ENCODE assay signal across 8 mouse cellular contexts in genomic region chr2:174077004-174077695, GRCm38 (mm10). TPM values are rescaled to one million over a fixed set of nuclear protein-coding genes. Genes with fewer than 3 reads are reported as not detected.
A peak's percentile ranks its signal among the peaks of the same experiment; 100 is the strongest.
DNase-seq lines count a peak whose midpoint lies in the region; ATAC-seq and TF ChIP-seq lines count a peak whose summit lies in the region.

No protein-coding gene starts in this region.

- H3K27ac ChIP-seq in heart, embryonic 10.5 days = peak overlapping the region; percentile 92
- H3K27ac ChIP-seq in bone marrow macrophage, adult 2 months (ENCODE audit: insufficient read depth, low read depth, low read length) = peak overlapping the region; percentile 87
- H3K27ac ChIP-seq in kidney, adult 2 months (ENCODE audit: insufficient read depth, low read depth, low read length) = peak overlapping the region; percentile 18; the same call in 1 of the 2 replicates
- peak overlapping the region; percentile 43 for H3K27ac ChIP-seq in small intestine, adult 2 months (ENCODE audit: insufficient read depth, low read depth, low read length)

- peak; percentile 84 for DNase-seq in heart, embryonic 10.5 days (ENCODE audit: low spot score)
- no peak for DNase-seq in heart, postnatal 36 days
- DNase-seq in kidney, adult 2 months = peak; percentile 19
- DNase-seq in lung, postnatal 25 days (ENCODE audit: low spot score) = peak; percentile 22
- DNase-seq in urinary bladder, postnatal 10 days (ENCODE audit: low spot score) = no peak

- peaks cover 33% of the 10 kb centered on the region for H3K4me1 ChIP-seq in heart, embryonic 10.5 days
- peaks cover 8% of the 10 kb centered on the region for H3K4me1 ChIP-seq in bone marrow macrophage, adult 2 months (ENCODE audit: control insufficient read depth, insufficient read depth, low read length)
- peaks cover 5% of the 10 kb centered on the region; the same call in 1 of the 2 replicates for H3K4me1 ChIP-seq in kidney, adult 2 months (ENCODE audit: control insufficient read depth, insufficient read depth, low read length)
- peaks cover 8% of the 10 kb centered on the region for H3K4me1 ChIP-seq in small intestine, adult 2 months (ENCODE audit: control insufficient read depth, insufficient read depth, insufficient read length, low read length)

- no peaks in the 10 kb centered on the region for H3K9me3 ChIP-seq in heart, embryonic 10.5 days

- H3K4me3 ChIP-seq in heart, embryonic 10.5 days = peak overlapping the region; percentile 90
- peak overlapping the region; percentile 98 for H3K4me3 ChIP-seq in bone marrow macrophage, adult 2 months (ENCODE audit: insufficient read depth, low read length)
- H3K4me3 ChIP-seq in kidney, adult 2 months (ENCODE audit: insufficient read depth, low read depth, low read length) = peak overlapping the region; percentile 100
- H3K4me3 ChIP-seq in small intestine, adult 2 months (ENCODE audit: low read depth, low read length) = peak overlapping the region; percentile 84

- WGBS in heart, embryonic 10.5 days = under 1% methylated on average over 19 of the region's 19 CpGs
- WGBS in kidney, adult 2 months = 1% methylated on average over 19 of the region's 19 CpGs
- under 1% methylated on average over 19 of the region's 19 CpGs for WGBS in small intestine, adult 2 months

- peak; percentile 45; the same call in 1 of the 2 replicates for ATAC-seq in erythroid progenitor cell, adult 5-6 weeks (replicated peaks; ENCODE audit: low FRiP score, poor library complexity, severe bottlenecking)

- no peak for TF ChIP-seq CTCF in bone marrow macrophage, adult 2 months (IDR thresholded peaks at IDR 0.05; ENCODE audit: low read depth, low read length)
- no peak for TF ChIP-seq CTCF in kidney, adult 2 months (conservative IDR thresholded peaks at IDR 0.05; ENCODE audit: insufficient read depth, insufficient read length, low read depth, low read length)
- TF ChIP-seq CTCF in small intestine, adult 2 months (IDR thresholded peaks at IDR 0.05; ENCODE audit: extremely low read depth, insufficient read length, insufficient replicate concordance, low read depth, low read length) = no peak

- no peaks in the 10 kb centered on the region for H3K36me3 ChIP-seq in heart, embryonic 10.5 days
- no peaks in the 10 kb centered on the region for H3K36me3 ChIP-seq in kidney, adult 2 months (ENCODE audit: control insufficient read depth, insufficient read depth, low read length)
- H3K36me3 ChIP-seq in small intestine, adult 2 months (ENCODE audit: control insufficient read depth, insufficient read depth, low read length) = no peaks in the 10 kb centered on the region

- intact Hi-C loops in heart, postnatal 36 days (cut with DNase I) = loop anchor here (5.0 to 10.0 kb wide), 4 partner anchors 208 to 492 kb away; partner anchors contain the start of genes Gnas and Prelid3b

- TF ChIP-seq POLR2A in bone marrow macrophage, adult 2 months (IDR thresholded peaks at IDR 0.05; ENCODE audit: borderline replicate concordance, low read depth, low read length) = no peak
- TF ChIP-seq POLR2A in kidney, adult 2 months (IDR thresholded peaks at IDR 0.05; ENCODE audit: low read depth, low read length) = no peak
- TF ChIP-seq POLR2A in small intestine, adult 2 months (IDR thresholded peaks at IDR 0.05; ENCODE audit: low read depth, low read length) = no peak

- H3K27me3 ChIP-seq in heart, embryonic 10.5 days (ENCODE audit: insufficient read depth, poor library complexity, severe bottlenecking) = no peaks in the 10 kb centered on the region
- no peaks in the 10 kb centered on the region for H3K27me3 ChIP-seq in kidney, adult 2 months (replicated peaks; ENCODE audit: control insufficient read depth, insufficient read depth, low read length)
- no peaks in the 10 kb centered on the region for H3K27me3 ChIP-seq in small intestine, adult 2 months (ENCODE audit: control insufficient read depth, insufficient read depth, low read length)

RNA-seq across cellular contexts. Expression of gene Stx16, which starts 1.0 kb away (rescaled TPM):
- polyA plus RNA-seq in heart, embryonic 10.5 days (2016; fragmentation: Nextera tagmentation; extraction: Ambion mirVana) = 10.1 and 11.9 TPM in 2 replicates
- 10 to 100 TPM; 20.5 to 23.7 TPM for total RNA-seq in heart, postnatal 36 days (2021)
- 108 and 119 TPM in 2 replicates for polyA plus RNA-seq in bone marrow macrophage, adult 2 months (2012; ENCODE audit: insufficient read depth, insufficient read length, missing spikeins)
- total RNA-seq in erythroid progenitor cell, adult 5-6 weeks (2015; ENCODE audit: low replicate concordance) = 9.4 and 26.8 TPM in 2 replicates
- total RNA-seq in erythroid progenitor cell, adult 5-6 weeks (2017; ENCODE audit: low replicate concordance) = 7.8 and 13.2 TPM in 2 replicates
- polyA plus RNA-seq in kidney, adult 2 months (2012; rRNA removed) = 24.3 and 31.9 TPM in 2 replicates
- 11.5 and 23.4 TPM in 2 replicates for polyA plus RNA-seq in small intestine, adult 2 months (2012; rRNA removed)

RNA-seq across cellular contexts. Expression of gene Npepl1, which starts 33.0 kb away (rescaled TPM):
- 51.6 and 53.6 TPM in 2 replicates for polyA plus RNA-seq in heart, embryonic 10.5 days (2016; fragmentation: Nextera tagmentation; extraction: Ambion mirVana)
- total RNA-seq in heart, postnatal 36 days (2021) = 10 to 100 TPM; 71.2 to 75.8 TPM
- polyA plus RNA-seq in bone marrow macrophage, adult 2 months (2012; ENCODE audit: insufficient read depth, insufficient read length, missing spikeins) = 38.8 and 41.9 TPM in 2 replicates
- total RNA-seq in erythroid progenitor cell, adult 5-6 weeks (2015; ENCODE audit: low replicate concordance) = 5.4 and 12.2 TPM in 2 replicates
- total RNA-seq in erythroid progenitor cell, adult 5-6 weeks (2017; ENCODE audit: low replicate concordance) = 0.76 and 3.5 TPM in 2 replicates
- polyA plus RNA-seq in kidney, adult 2 months (2012; rRNA removed) = 91.6 and 110 TPM in 2 replicates
- 60.6 and 90.9 TPM in 2 replicates for polyA plus RNA-seq in small intestine, adult 2 months (2012; rRNA removed)

Comparison
In these comparisons a context has a peak if more than half of its experiments do, and no peak if none do; other contexts are left out.
1. DNase-seq: peak in heart, embryonic 10.5 days (single experiment), kidney, adult 2 months (single experiment) and lung, postnatal 25 days (single experiment); none in heart, postnatal 36 days (0 of 2) and urinary bladder, postnatal 10 days (single experiment).
2. H3K27ac ChIP-seq: peak in every context shown above with its lines; median percentile 92 in heart, embryonic 10.5 days; 87 in bone marrow macrophage, adult 2 months; 43 in small intestine, adult 2 months; 18 in kidney, adult 2 months.
3. Peak in every context shown above with its lines, with median percentiles within 50 percentile points of each other: H3K4me3 ChIP-seq.